Mouse (Mus musculus) neural tube, embryonic 15.5 days (tissue): ENCODE measurements around the gene Defb36. TPM values are rescaled to one million over a fixed set of nuclear protein-coding genes. Genes with fewer than 3 reads are reported as not detected.

ENCODE experiments used
- ATAC-seq: fragments of 200-750 bp; cut with Nextera tagmentation; 2 replicates; pipeline ENCODE4 v1.8.0; 2017; ENCODE audit warnings: mild to moderate bottlenecking, moderate TSS enrichment, moderate library complexity; ENCODE audit not compliant: low FRiP score
- H3K27ac ChIP-seq: fragments of 300-500 bp; sonication (generic); replicated peaks from 2 replicates; pipeline ENCODE4 v1.5.1; 2015; ENCODE audit warnings: mild to moderate bottlenecking, inconsistent platforms
- H3K27me3 ChIP-seq: fragments of 300-500 bp; sonication (generic); replicated peaks from 2 replicates; pipeline ENCODE4 v1.6.1; 2015; ENCODE audit warnings: inconsistent platforms
- H3K36me3 ChIP-seq: fragments of 300-500 bp; sonication (generic); 2 replicates; pipeline ENCODE4 v1.6.1; 2015; ENCODE audit warnings: inconsistent platforms
- H3K4me1 ChIP-seq: fragments of 300-500 bp; sonication (generic); 2 replicates; pipeline ENCODE4 v1.6.1; 2015; ENCODE audit warnings: inconsistent platforms
- H3K4me2 ChIP-seq: fragments of 300-500 bp; sonication (generic); 2 replicates; pipeline ENCODE4 v1.6.1; 2015; ENCODE audit warnings: inconsistent platforms, mild to moderate bottlenecking, moderate library complexity
- H3K4me3 ChIP-seq: fragments of 300-500 bp; sonication (generic); replicated peaks from 2 replicates; pipeline ENCODE4 v1.5.1; 2015; ENCODE audit warnings: mild to moderate bottlenecking, inconsistent platforms
- H3K9ac ChIP-seq: fragments of 300-500 bp; sonication (generic); replicated peaks from 2 replicates; pipeline ENCODE4 v1.6.1; 2015; ENCODE audit warnings: mild to moderate bottlenecking, inconsistent platforms
- H3K9me3 ChIP-seq: fragments of 300-500 bp; sonication (generic); replicated peaks from 2 replicates; pipeline ENCODE4 v1.6.1; 2016; ENCODE audit warnings: inconsistent platforms
- WGBS: fragments of 180-500 bp; shearing (Covaris S2); methylation state at CpG from one replicate; pipeline ENCODE4 v1.1.7; 2015; ENCODE audit warnings: mixed read lengths; 5-methylcytosine and 5-hydroxymethylcytosine counted together
- polyA plus RNA-seq: library from polyadenylated mRNA; unstranded; fragments of >200 nt; fragmentation: Nextera tagmentation; extraction: Ambion mirVana; gene quantifications from 2 replicates; pipeline ENCODE4 v1.2.1, GENCODE M21; 2015

Defb36 gene
- polyA plus RNA-seq, 1 experiment from 2014 or later, result not detected

GRCm38 (mm10) chr2:152599299-152599698 is 4.8 kb upstream of the Defb36 start, which contains the start of gene Defb45:
Gene Defb45, minus strand, starts transcription at chr2:152599399.
- H3K4me1 ChIP-seq, result no peaks in the 10 kb centered on the region
- no peaks in the 10 kb centered on the region for H3K9me3 ChIP-seq
- 68% methylated on average over 7 of the region's 7 CpGs for WGBS
- H3K4me2 ChIP-seq, result no peak within 1 kb of the TSS
- no peak for ATAC-seq
- H3K27ac ChIP-seq, result no peak within 1 kb of the TSS
- no peaks in the 10 kb centered on the region for H3K36me3 ChIP-seq
- no peak within 1 kb of the TSS for H3K4me3 ChIP-seq
- no peaks in the 10 kb centered on the region for H3K27me3 ChIP-seq
- H3K9ac ChIP-seq, result no peak within 1 kb of the TSS

- H3K36me3 ChIP-seq, result no peaks in the 10 kb centered on the region
- no peaks in the 10 kb centered on the region for H3K4me1 ChIP-seq
- no peak overlapping the region for H3K27ac ChIP-seq
- WGBS, result 74% methylated on average over 6 of the region's 6 CpGs
- ATAC-seq, result no peak
- no peaks in the 10 kb centered on the region for H3K9me3 ChIP-seq
- H3K27me3 ChIP-seq, result no peaks in the 10 kb centered on the region
- H3K4me3 ChIP-seq, result no peak overlapping the region
- H3K4me2 ChIP-seq, result no peak overlapping the region
- H3K9ac ChIP-seq, result no peak overlapping the region
These were observed 4.1 kb upstream of the Defb36 start for GRCm38 (mm10) chr2:152600076-152600475.

- Histone ChIP-seq H3K9ac (no peak overlapping the region), H3K4me3 (no peak overlapping the region), H3K4me2 (no peak overlapping the region), H3K27me3 (no peaks in the 10 kb centered on the region), H3K4me1 (no peaks in the 10 kb centered on the region), H3K36me3 (no peaks in the 10 kb centered on the region), H3K27ac (no peak overlapping the region), H3K9me3 (no peaks in the 10 kb centered on the region)
- WGBS, result 79% methylated on average over 4 of the region's 4 CpGs
- ATAC-seq, result no peak
These were observed 2.7 kb upstream of the Defb36 start for GRCm38 (mm10) chr2:152601275-152601960.

- Histone ChIP-seq H3K27ac (no peak overlapping the region), H3K36me3 (no peaks in the 10 kb centered on the region), H3K27me3 (no peaks in the 10 kb centered on the region), H3K4me3 (no peak overlapping the region), H3K4me1 (no peaks in the 10 kb centered on the region), H3K9ac (no peak overlapping the region), H3K9me3 (no peaks in the 10 kb centered on the region), H3K4me2 (no peak overlapping the region)
- WGBS, result 58% methylated on average over 6 of the region's 6 CpGs
- ATAC-seq, result no peak
These were observed 3.6 kb downstream of the Defb36 start for GRCm38 (mm10) chr2:152607746-152608145.

- Histone ChIP-seq H3K4me2 (no peak overlapping the region), H3K4me1 (no peaks in the 10 kb centered on the region), H3K36me3 (no peaks in the 10 kb centered on the region), H3K9me3 (no peaks in the 10 kb centered on the region), H3K27ac (no peak overlapping the region), H3K9ac (no peak overlapping the region), H3K27me3 (no peaks in the 10 kb centered on the region), H3K4me3 (no peak overlapping the region)
- 81% methylated on average over 1 of the region's 1 CpGs for WGBS
- no peak for ATAC-seq
These were observed 4.6 kb downstream of the Defb36 start for GRCm38 (mm10) chr2:152608719-152609118.

- H3K4me1 ChIP-seq, result no peaks in the 10 kb centered on the region
- H3K36me3 ChIP-seq, result no peaks in the 10 kb centered on the region
- no peak for ATAC-seq
- no peak overlapping the region for H3K27ac ChIP-seq
- no peak overlapping the region for H3K4me2 ChIP-seq
- no peaks in the 10 kb centered on the region for H3K27me3 ChIP-seq
- H3K9me3 ChIP-seq, result no peaks in the 10 kb centered on the region
- H3K4me3 ChIP-seq, result no peak overlapping the region
- 45% methylated on average over 7 of the region's 8 CpGs for WGBS
- no peak overlapping the region for H3K9ac ChIP-seq
These were observed 8.1 kb downstream of the Defb36 start for GRCm38 (mm10) chr2:152612193-152612592.

- Histone ChIP-seq H3K4me1 (no peaks in the 10 kb centered on the region), H3K27ac (no peak overlapping the region), H3K27me3 (no peaks in the 10 kb centered on the region), H3K36me3 (no peaks in the 10 kb centered on the region), H3K4me2 (no peak overlapping the region), H3K9me3 (no peaks in the 10 kb centered on the region), H3K9ac (no peak overlapping the region), H3K4me3 (no peak overlapping the region)
- 14% methylated on average over 7 of the region's 7 CpGs for WGBS
- no peak for ATAC-seq
These were observed 11.4 kb downstream of the Defb36 start for GRCm38 (mm10) chr2:152615563-152615962.

GRCm38 (mm10) chr2:152616470-152616869 is 12.3 kb downstream of the Defb36 start:
- Histone ChIP-seq H3K9ac (no peak overlapping the region), H3K36me3 (no peaks in the 10 kb centered on the region), H3K27me3 (no peaks in the 10 kb centered on the region), H3K4me2 (no peak overlapping the region), H3K4me3 (no peak overlapping the region), H3K27ac (no peak overlapping the region), H3K4me1 (no peaks in the 10 kb centered on the region), H3K9me3 (no peaks in the 10 kb centered on the region)
- ATAC-seq, result no peak
- 89% methylated on average over 6 of the region's 6 CpGs for WGBS

- Histone ChIP-seq H3K27me3 (no peaks in the 10 kb centered on the region), H3K9me3 (no peaks in the 10 kb centered on the region), H3K36me3 (no peaks in the 10 kb centered on the region), H3K4me3 (no peak overlapping the region), H3K4me1 (no peaks in the 10 kb centered on the region), H3K27ac (no peak overlapping the region), H3K4me2 (no peak overlapping the region), H3K9ac (no peak overlapping the region)
- ATAC-seq, result no peak
- 60% methylated on average over 5 of the region's 5 CpGs for WGBS
These were observed 13.2 kb downstream of the Defb36 start for GRCm38 (mm10) chr2:152617374-152617773.

- H3K9ac ChIP-seq, result no peak overlapping the region
- H3K27me3 ChIP-seq, result peaks cover 1% of the 10 kb centered on the region
- no peak overlapping the region for H3K4me3 ChIP-seq
- H3K4me1 ChIP-seq, result no peaks in the 10 kb centered on the region
- ATAC-seq, result no peak
- no peaks in the 10 kb centered on the region for H3K9me3 ChIP-seq
- WGBS, result 82% methylated on average over 9 of the region's 9 CpGs
- no peak overlapping the region for H3K27ac ChIP-seq
- H3K36me3 ChIP-seq, result no peaks in the 10 kb centered on the region
- no peak overlapping the region for H3K4me2 ChIP-seq
These were observed 16.4 kb downstream of the Defb36 start for GRCm38 (mm10) chr2:152620367-152621134.

- no peak for ATAC-seq
- WGBS, result 72% methylated on average over 13 of the region's 13 CpGs
These were observed 18.0 kb downstream of the Defb36 start for GRCm38 (mm10) chr2:152622151-152622550.

GRCm38 (mm10) chr2:152622953-152623352 is 18.8 kb downstream of the Defb36 start, which contains the start of gene Defb25:
Gene Defb25, minus strand, starts transcription at chr2:152623053.
- Histone ChIP-seq H3K9ac (no peak within 1 kb of the TSS), H3K27ac (no peak within 1 kb of the TSS), H3K9me3 (no peaks in the 10 kb centered on the region), H3K4me2 (no peak within 1 kb of the TSS), H3K36me3 (no peaks in the 10 kb centered on the region), H3K4me1 (peaks cover 11% of the 10 kb centered on the region), H3K4me3 (no peak within 1 kb of the TSS), H3K27me3 (peaks cover 24% of the 10 kb centered on the region)
- ATAC-seq, result no peak
- WGBS, result 88% methylated on average over 7 of the region's 7 CpGs

More at GRCm38 (mm10) chr2:152622151-152622550, 18.0 kb downstream of the Defb36 start:
- H3K36me3 ChIP-seq, result no peaks in the 10 kb centered on the region
- H3K4me3 ChIP-seq, result no peak overlapping the region
- H3K4me2 ChIP-seq, result no peak overlapping the region
- no peak overlapping the region for H3K9ac ChIP-seq
- H3K4me1 ChIP-seq, result peaks cover 8% of the 10 kb centered on the region
- no peak overlapping the region for H3K27ac ChIP-seq
- H3K27me3 ChIP-seq, result peaks cover 16% of the 10 kb centered on the region
- H3K9me3 ChIP-seq, result no peaks in the 10 kb centered on the region
